Mouse (Mus musculus) kidney, postnatal 4 days (tissue): ENCODE results near the gene Col5a2.
"Not testable (repeated sequence)": the region's sequence is repeated elsewhere in the genome, so short reads cannot be mapped to it uniquely, and the experiment has no call there.

Experiments used
- DNase-seq, 2 experiments: peaks; one replicate each; pipeline ENCODE4 v3.0.0; 2021; ENCODE audit warnings: mixed read lengths in 2 of 2

Col5a2 gene

GRCm38 (mm10) chr1:45502865-45503332 is at the start of gene Col5a2:
Gene Col5a2, minus strand, starts transcription at chr1:45503282.
- peak; percentile 70 to 77 for DNase-seq

- peak; percentile 7 to 10 for DNase-seq
These were observed 47.4 kb upstream of the Col5a2 start for GRCm38 (mm10) chr1:45550531-45550930.

- peak; percentile 52 to 67 for DNase-seq
These were observed 38.8 kb upstream of the Col5a2 start for GRCm38 (mm10) chr1:45541888-45542287.

GRCm38 (mm10) chr1:45541161-45541560 is 38.1 kb upstream of the Col5a2 start:
- DNase-seq = no peak

- no peak for DNase-seq
These were observed 28.4 kb upstream of the Col5a2 start for GRCm38 (mm10) chr1:45531486-45531885.

GRCm38 (mm10) chr1:45527476-45527875 is 24.4 kb upstream of the Col5a2 start:
- not testable (repeated sequence) for DNase-seq

GRCm38 (mm10) chr1:45523601-45524000 is 20.5 kb upstream of the Col5a2 start:
- DNase-seq = no peak

- DNase-seq = no peak
These were observed 18.4 kb upstream of the Col5a2 start for GRCm38 (mm10) chr1:45521486-45521885.

- DNase-seq = peak; percentile 49 to 52
These were observed 791 bp downstream of the Col5a2 start for GRCm38 (mm10) chr1:45502241-45502741.

- DNase-seq = no peak
These were observed 1.6 kb downstream of the Col5a2 start for GRCm38 (mm10) chr1:45501437-45501836.

- no peak for DNase-seq
These were observed 2.6 kb downstream of the Col5a2 start for GRCm38 (mm10) chr1:45500456-45500855.

GRCm38 (mm10) chr1:45495025-45495424 is 8.1 kb downstream of the Col5a2 start:
- DNase-seq = no peak

- no peak for DNase-seq
These were observed 10.9 kb downstream of the Col5a2 start for GRCm38 (mm10) chr1:45492130-45492723.

GRCm38 (mm10) chr1:45490451-45490850 is 12.6 kb downstream of the Col5a2 start:
- DNase-seq = no peak

GRCm38 (mm10) chr1:45488291-45488690 is 14.8 kb downstream of the Col5a2 start:
- no peak for DNase-seq

GRCm38 (mm10) chr1:45483001-45483400 is 20.1 kb downstream of the Col5a2 start:
- DNase-seq = no peak

GRCm38 (mm10) chr1:45481876-45482275 is 21.2 kb downstream of the Col5a2 start:
- no peak for DNase-seq

GRCm38 (mm10) chr1:45479087-45479486 is 24.0 kb downstream of the Col5a2 start:
- DNase-seq = no peak

GRCm38 (mm10) chr1:45472751-45473150 is 30.3 kb downstream of the Col5a2 start:
- no peak for DNase-seq

GRCm38 (mm10) chr1:45460767-45461166 is 42.3 kb downstream of the Col5a2 start:
- no peak for DNase-seq

GRCm38 (mm10) chr1:45455763-45456162 is 47.3 kb downstream of the Col5a2 start:
- DNase-seq = no peak

GRCm38 (mm10) chr1:45448856-45449255 is 54.2 kb downstream of the Col5a2 start:
- no peak for DNase-seq

GRCm38 (mm10) chr1:45431922-45432321 is 71.2 kb downstream of the Col5a2 start:
- DNase-seq = peak; percentile 5 to 31

GRCm38 (mm10) chr1:45430520-45430919 is 72.6 kb downstream of the Col5a2 start:
- DNase-seq = peak; percentile 38 to 48

GRCm38 (mm10) chr1:45429145-45429544 is 73.9 kb downstream of the Col5a2 start:
- not testable (repeated sequence) for DNase-seq
